Mouse (Mus musculus) ovary, postnatal 36 days (tissue): ENCODE measurements around the gene Slit2.

Experiments used
- DNase-seq: peaks from one replicate; pipeline ENCODE4 v3.0.0; 2022; ENCODE audit warnings: low spot score, mixed read lengths

Gene Slit2

GRCm38 (mm10) chr5:47982941-47983701 lies at the start of gene Slit2:
TSS of gene Slit2 (plus strand) at chr5:47983138.
- DNase-seq: peak; percentile 89

DNA sequence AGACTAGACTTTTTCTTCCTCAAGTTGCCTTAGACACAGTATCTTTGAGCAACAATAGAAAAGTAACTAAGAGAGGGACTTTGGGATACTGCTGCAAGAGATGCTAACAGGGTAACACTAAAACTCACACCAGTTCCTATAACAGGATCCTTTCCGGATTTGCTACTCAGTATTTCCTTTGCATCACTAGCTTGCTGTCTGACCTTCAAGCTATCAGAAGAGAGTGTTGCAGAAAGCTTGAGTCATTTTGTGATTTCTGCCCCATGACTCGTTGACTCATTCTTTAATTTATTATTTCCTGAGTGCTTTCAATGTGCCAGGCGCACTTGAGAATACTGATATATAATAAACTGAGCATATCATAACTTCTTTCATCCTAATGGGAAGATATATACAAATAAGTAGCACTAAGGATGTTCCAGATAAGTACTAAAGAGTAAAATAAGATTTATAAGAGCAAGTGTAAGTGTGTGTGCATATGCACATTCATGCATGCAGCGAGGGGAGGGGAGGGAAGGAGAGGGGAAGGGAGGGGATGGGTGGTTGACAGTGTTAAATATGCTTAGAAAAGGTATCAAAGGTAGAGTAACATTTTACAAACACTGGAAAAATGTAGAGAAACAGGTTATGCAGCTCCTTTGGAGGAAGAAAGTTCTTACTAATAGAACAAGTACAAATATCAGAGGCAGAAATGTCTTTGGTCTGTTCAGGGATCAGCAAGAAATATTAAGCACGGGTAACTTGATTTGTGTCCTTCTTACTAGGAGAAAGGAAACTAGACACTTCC lies 44.2 kb upstream of the Slit2 start:
- no peak for DNase-seq

- no peak for DNase-seq
Measured at GRCm38 (mm10) chr5:47956451-47956850, 26.5 kb upstream of the Slit2 start.

DNA sequence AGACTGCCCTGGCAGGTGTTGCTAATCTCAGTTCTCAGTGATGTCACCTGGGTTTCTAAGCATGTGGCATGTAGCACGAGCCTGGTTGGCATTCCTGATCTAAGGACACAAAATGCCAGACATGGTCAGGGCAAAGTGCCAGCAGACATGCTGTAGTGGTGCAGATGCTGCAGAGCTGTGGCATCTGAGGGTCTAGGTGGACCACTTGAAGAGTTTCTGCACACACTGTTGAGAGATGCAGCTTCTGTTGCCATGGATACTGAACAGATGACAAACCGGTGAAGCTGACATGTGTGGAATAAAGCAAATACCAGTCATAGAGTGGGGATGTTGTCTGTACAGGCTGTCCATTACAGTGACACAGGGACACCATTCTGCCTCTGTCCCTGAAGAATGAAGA lies 7.1 kb upstream of the Slit2 start:
- no peak for DNase-seq

GRCm38 (mm10) chr5:47979371-47979770 lies 3.6 kb upstream of the Slit2 start:
- DNase-seq: no peak

- no peak for DNase-seq
Measured at GRCm38 (mm10) chr5:47980459-47980858, 2.5 kb upstream of the Slit2 start.

- DNase-seq: no peak
Measured at GRCm38 (mm10) chr5:47981951-47982350, 987 bp upstream of the Slit2 start.

DNA sequence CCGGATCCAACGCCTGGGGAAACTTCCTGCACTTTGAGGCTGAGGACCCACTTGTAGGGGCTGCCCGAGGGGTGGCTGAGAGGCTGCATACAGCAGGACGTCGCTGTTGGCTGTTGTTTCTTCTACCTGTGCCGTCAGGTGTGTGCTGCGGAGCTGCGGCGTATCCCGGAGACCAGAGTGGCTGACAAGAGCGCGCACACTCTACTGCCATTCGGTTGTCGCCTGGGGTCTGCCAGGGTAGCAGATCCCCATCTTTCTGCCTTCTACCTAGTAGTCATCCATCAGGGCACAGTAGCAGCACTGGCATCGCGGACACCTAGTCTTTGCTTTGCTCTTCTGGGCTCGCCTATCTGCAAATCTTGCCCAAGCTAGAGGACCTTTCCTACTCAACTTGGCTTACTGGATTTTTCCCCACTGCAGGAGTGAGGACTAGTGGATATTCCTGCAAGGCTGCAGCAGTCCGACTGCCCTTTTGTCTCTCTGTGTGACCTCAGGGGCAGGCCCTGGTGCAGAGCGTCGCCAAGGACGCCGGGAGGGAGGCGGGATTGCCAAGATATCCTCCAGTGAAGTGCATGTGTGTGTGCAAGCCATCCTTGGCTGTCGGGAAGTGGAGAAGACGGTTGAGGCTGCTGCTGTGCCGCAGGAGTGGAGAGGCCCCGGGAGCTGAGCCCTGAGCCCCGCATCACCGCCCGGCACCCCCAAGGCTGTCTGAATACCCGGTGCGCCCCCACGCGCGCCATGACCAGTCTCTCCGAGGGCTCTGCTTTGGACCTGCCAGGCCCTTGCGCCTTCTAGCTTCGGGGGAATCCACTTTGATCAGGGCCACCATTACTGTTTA lies 1.0 kb downstream of the Slit2 start:
- DNase-seq: peak; percentile 16

DNA sequence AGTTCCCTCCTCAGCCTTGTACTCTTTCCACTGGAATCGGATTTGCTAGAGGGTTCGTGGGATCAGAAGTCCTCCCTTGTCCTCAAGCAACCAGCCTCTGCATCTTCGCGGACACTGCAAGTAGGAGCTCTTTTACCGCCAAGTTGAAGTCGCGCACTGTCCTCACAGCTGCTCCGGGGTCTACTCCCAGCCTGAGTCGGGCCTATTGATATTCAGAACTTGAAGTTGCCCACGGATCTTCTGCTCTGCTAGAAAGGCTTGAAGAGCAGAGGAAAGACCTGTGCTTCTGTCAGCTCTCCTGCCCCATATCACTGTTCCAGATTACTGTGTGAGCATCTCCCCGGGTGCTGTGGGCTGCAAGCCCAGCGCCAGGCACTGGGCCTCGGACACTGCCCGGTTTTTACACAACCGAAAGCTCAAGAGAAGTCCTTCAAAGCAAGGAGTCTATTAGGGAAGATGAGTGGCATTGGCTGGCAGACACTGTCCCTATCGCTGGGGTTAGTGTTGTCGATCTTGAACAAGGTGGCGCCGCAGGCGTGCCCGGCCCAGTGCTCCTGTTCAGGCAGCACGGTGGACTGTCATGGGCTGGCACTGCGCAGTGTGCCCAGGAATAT lies 1.8 kb downstream of the Slit2 start:
- no peak for DNase-seq

DNA sequence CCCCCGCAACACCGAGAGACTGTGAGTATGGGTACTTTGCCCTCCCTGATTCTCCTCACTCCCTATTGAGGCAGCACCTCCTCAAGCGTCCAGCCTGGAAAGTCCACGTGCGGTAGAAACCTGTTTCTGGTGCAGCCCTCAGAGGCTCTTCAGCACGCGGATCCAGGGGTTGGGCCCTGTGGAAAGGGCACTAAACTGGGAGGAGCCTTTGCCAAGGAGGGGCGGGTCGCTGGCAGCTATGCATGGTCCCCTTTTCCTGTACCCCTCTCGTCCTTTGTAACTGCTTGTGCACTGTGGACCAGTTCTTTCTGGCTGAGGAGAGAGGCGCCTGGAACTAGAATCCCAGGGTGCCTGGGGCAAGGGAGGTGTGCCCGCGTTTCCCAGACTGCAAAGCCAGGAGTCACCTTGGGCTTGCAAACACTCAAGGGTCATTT lies 2.3 kb downstream of the Slit2 start:
- peak; percentile 12 for DNase-seq

DNA sequence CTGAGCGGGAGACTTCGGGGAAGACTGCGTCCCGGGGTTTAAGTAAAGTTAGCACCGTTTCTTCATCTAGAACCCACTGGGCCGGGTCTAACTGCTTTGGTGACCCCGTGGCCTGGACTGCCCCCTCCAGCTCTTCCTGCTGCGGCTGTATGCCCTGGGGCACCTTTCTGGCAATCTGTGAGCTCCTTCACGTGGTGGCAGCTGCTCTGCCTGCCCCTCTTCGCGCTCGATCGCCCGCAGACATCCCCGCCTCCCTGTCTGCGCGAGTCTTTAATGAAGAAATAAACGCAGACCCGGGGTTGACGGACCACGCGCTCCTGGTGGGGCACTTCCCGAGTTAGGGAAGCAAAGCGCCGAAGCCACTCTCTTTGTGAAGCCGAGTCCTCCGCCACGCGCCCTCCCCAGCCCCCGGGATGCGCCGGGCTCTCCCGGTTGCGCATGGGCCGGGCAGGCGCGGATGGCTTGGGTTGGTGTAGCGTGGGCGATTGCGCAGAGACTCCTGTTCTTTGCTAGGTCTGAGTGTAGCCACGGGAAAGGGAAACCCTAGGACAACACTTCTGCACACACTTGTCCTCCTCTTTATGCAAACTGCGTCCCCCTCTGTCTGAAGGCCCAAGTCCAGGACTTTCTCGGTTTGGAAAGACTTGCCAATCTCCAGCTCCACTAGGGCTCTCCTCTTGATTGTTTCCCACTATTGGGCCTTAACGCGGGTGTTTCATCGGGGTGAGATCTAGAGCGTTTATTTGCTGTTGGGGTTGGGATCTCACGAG lies 3.1 kb downstream of the Slit2 start:
- DNase-seq: peak; percentile 10

- DNase-seq: no peak
Measured at GRCm38 (mm10) chr5:47990926-47991325, 8.0 kb downstream of the Slit2 start.

DNA sequence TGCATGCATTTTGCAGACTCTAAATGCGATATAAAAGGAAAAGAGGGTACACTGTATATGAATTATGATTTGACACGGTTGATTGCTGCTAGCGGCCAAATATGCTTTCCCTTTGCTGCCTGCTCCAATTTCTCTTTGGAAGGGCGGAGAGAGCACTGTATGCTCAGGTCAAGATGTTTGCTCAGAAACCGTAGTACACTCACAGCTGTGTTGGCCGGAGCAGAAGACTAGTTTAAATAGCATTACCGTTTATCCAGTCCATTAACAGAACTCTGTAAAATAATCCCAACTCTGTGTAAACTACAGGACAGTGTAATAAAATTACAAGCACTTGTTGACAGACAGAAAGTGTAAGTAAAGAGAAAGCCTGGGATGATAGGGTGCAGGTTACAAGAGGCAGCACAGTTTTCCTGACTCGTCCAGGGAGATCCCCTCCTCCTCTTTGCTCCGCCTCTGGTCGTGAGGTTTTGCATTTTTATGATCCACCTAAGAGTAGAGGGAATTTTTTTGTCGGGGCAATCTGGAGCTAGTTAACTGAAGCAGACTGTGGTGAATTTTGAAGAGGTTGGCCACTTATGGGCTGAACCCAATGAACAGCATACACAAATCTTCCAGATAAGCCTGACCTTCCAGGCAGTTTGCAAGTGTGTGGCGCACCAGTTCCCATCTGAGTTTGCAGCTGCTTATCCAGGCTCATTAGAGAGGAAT lies 20.9 kb downstream of the Slit2 start:
- DNase-seq: no peak

DNA sequence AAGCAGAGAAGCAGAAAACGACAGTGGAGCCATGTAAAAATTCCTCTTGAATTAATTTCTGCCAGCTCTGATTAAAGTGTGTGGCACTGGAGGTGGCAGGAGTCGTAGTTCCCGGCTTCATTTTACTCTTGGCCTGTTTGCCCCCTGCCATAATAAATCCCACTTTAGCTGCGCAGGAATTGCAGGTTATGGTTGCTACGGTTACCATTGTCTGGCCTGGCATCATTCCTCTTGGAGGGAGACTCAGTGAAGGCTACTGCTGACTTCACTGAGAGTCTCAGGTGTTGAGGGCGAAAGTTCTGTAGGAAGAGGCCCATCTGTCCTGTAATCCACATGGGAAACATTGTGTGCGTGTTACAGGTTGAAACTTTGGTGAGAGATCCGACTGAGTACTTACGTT lies 22.6 kb downstream of the Slit2 start:
- no peak for DNase-seq

GRCm38 (mm10) chr5:48006059-48006458 lies 23.1 kb downstream of the Slit2 start:
- DNase-seq: no peak

DNA sequence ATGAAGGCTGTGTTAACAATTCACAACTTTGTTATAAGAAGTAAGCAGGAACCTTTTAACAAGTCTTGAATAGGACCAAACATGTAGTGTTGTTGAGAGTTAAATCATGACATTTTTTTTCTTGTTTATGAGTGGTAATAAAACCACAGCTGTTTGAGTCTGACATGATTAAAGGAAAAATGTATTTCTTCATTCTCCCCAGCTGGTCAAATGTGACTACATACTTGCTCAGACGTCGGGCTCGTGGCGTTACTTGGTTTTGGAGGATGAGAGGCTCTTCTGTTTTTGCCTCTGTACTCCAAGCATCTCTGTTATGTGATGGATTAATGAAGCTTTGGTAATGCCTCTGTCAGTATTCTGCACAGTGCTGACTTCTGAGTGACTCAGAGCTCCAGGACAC lies 40.5 kb downstream of the Slit2 start:
- no peak for DNase-seq

DNA sequence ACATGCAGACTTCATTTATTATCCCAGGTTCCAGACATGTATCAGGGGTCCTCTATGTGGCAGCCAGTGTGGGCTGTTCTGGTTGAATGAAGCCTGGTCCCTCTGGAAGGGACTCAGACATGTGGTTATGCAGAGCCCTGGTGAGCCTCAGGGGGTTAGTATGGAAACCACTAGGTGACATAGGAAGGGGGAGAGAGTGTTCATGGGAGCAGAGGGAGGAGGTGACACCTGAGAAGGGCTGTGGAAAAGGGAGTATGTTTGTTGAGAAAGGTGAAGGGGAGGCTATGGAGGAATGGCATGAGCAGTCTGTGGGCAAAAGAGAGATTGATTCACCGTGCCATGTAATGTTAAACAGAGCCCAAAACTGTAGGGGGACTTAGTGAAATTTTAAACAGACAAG lies 51.9 kb downstream of the Slit2 start:
- DNase-seq: no peak

- DNase-seq: peak; percentile 2
Measured at GRCm38 (mm10) chr5:48038033-48038432, 55.1 kb downstream of the Slit2 start.

DNA sequence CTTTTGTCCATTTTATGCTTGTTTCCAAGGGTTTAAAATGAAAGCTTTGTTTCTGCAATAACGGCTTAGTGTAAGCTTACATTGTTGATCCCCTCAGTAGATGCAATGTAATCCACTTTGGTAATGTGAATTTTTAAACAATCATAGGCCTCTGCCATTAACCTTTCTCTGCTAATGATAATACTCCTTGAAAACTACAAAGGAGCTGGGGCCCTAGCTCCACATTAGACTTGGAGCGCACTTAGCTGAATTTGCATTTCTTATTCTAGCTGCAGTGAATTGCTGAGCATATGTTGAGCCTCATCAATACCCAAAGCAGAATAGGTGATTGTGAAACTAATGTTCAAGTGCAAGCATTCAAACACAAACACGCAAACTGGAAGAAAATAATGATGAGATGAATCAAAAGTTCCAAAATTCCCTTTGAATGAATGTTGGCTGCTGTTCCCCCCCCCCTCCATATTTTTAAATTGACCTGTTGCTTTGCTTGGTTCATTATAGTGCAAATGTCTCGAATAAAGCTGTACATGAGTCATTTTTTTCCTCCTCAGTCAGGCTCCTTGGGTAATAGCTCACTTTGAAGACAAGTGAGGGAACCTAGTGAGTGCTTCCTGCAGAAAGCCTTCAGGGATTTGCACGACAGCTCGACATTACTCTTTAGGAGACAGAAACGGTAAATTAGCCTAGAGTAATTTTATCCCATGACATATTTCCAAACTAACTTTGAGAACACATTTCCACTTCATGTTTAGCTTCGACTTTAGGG lies 66.2 kb downstream of the Slit2 start:
- no peak for DNase-seq
